ENCODE assay signal across 28 mouse cellular contexts in the genomic region with DNA sequence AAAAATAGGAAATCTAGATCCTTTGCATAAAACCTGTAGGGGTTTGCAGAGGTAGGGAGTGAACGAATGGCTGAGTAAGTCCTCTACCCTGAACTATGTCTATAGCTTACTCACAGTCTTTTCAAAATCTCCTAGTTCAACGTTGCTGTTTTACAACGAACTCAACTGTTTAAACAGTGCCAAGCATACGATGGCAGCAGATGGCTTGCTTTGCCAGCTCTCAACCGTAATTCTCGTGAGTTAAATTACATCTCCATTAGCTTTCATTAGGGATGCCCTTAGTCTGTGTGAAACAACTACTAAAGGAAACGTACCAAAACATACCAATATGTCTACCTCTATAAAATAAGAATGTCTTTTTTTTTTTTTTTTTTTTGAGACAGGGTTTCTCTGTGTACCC. TPM values are rescaled to one million over a fixed set of nuclear protein-coding genes. Genes with fewer than 3 reads are reported as not detected.
DNase-seq lines count a peak whose midpoint lies in the region; ATAC-seq and TF ChIP-seq lines count a peak whose summit lies in the region.
"Had no signal": no experiment of that assay in that cellular context is flagged by ENCODE, and none has a peak within 500 bp of the region (broad histone marks: within the 10 kb centered on the region; RNA-seq: fewer than 3 reads in every experiment).

No protein-coding gene starts in this region.

- H3K4me3 ChIP-seq in forebrain, embryonic 14.5 days (ENCODE audit: low read depth, low read length) = no peak overlapping the region
- no peak overlapping the region for H3K4me3 ChIP-seq in forebrain, embryonic 13.5 days
- no peak overlapping the region for H3K4me3 ChIP-seq in forebrain, postnatal 0 days (ENCODE audit: low read depth, low read length)
- no peak overlapping the region for H3K4me3 ChIP-seq in forebrain, embryonic 12.5 days (replicated peaks)
- no peak overlapping the region for H3K4me3 ChIP-seq in hindbrain, postnatal 0 days (ENCODE audit: low read length)
- H3K4me3 ChIP-seq in hindbrain, embryonic 10.5 days = no peak overlapping the region
- H3K4me3 ChIP-seq: embryonic facial prominence, embryonic 10.5 days; embryonic facial prominence, embryonic 13.5 days; erythroblast, embryonic 14.5 days; gastrocnemius, adult 2 months; heart, embryonic 10.5 days; heart, embryonic 13.5 days; hindbrain, embryonic 12.5 days had no signal

- ATAC-seq in forebrain, embryonic 14.5 days = no peak
- no peak for ATAC-seq in forebrain, embryonic 13.5 days
- ATAC-seq in forebrain, postnatal 0 days = no peak
- no peak for ATAC-seq in forebrain, embryonic 12.5 days (ENCODE audit: low FRiP score)
- no peak for ATAC-seq in hindbrain, postnatal 0 days
- ATAC-seq: activated CD4-positive, CD25-positive, alpha-beta regulatory T cell, adult 4 months; intestine, postnatal 0 days had no signal

- no peak for TF ChIP-seq CTCF in forebrain, postnatal 0 days (IDR thresholded peaks at IDR 0.05; ENCODE audit: low read depth)
- no peak for TF ChIP-seq CTCF in hindbrain, postnatal 0 days (IDR thresholded peaks at IDR 0.05; ENCODE audit: low read depth)

- no peaks in the 10 kb centered on the region for H3K9me3 ChIP-seq in forebrain, embryonic 14.5 days (replicated peaks; ENCODE audit: control insufficient read depth, low read length)
- no peaks in the 10 kb centered on the region for H3K9me3 ChIP-seq in forebrain, embryonic 13.5 days (replicated peaks)
- no peaks in the 10 kb centered on the region for H3K9me3 ChIP-seq in forebrain, postnatal 0 days (ENCODE audit: low read length)
- H3K9me3 ChIP-seq in forebrain, embryonic 12.5 days = no peaks in the 10 kb centered on the region
- no peaks in the 10 kb centered on the region for H3K9me3 ChIP-seq in hindbrain, postnatal 0 days (ENCODE audit: low read length)
- H3K9me3 ChIP-seq in hindbrain, embryonic 10.5 days = 0 out of 2 replicates have a peak, but pooled peaks cover 5% of the 10 kb centered on the region
- H3K9me3 ChIP-seq: embryonic facial prominence, embryonic 13.5 days; heart, embryonic 10.5 days; heart, embryonic 13.5 days; hindbrain, embryonic 12.5 days had no signal

- 0 out of 2 replicates have a peak overlapping the region, but pooled peaks have one; percentile 7 for H3K4me2 ChIP-seq in forebrain, embryonic 14.5 days (ENCODE audit: low read length)
- no peak overlapping the region for H3K4me2 ChIP-seq in forebrain, embryonic 13.5 days
- no peak overlapping the region for H3K4me2 ChIP-seq in forebrain, postnatal 0 days (ENCODE audit: low read depth)
- no peak overlapping the region for H3K4me2 ChIP-seq in forebrain, embryonic 12.5 days
- H3K4me2 ChIP-seq in hindbrain, postnatal 0 days (ENCODE audit: low read depth, low read length) = no peak overlapping the region
- H3K4me2 ChIP-seq: embryonic facial prominence, embryonic 13.5 days; heart, embryonic 13.5 days; hindbrain, embryonic 12.5 days had no signal

- peaks cover 10% of the 10 kb centered on the region; the same call in 1 of the 2 replicates for H3K4me1 ChIP-seq in forebrain, embryonic 14.5 days (ENCODE audit: control insufficient read depth, insufficient read depth, low read length)
- peaks cover 24% of the 10 kb centered on the region for H3K4me1 ChIP-seq in forebrain, embryonic 13.5 days
- H3K4me1 ChIP-seq in forebrain, postnatal 0 days (ENCODE audit: insufficient read depth) = no peaks in the 10 kb centered on the region
- H3K4me1 ChIP-seq in forebrain, embryonic 12.5 days = peaks cover 14% of the 10 kb centered on the region
- 0 out of 2 replicates have a peak, but pooled peaks cover 7% of the 10 kb centered on the region for H3K4me1 ChIP-seq in hindbrain, postnatal 0 days (ENCODE audit: insufficient read depth, low read length)
- H3K4me1 ChIP-seq in hindbrain, embryonic 10.5 days (replicated peaks) = peaks cover 15% of the 10 kb centered on the region

- WGBS in forebrain, embryonic 14.5 days = 41% methylated on average over 7 of the region's 7 CpGs
- 66% methylated on average over 7 of the region's 7 CpGs for WGBS in forebrain, embryonic 13.5 days
- 31% methylated on average over 7 of the region's 7 CpGs for WGBS in forebrain, postnatal 0 days
- WGBS in forebrain, embryonic 12.5 days = 78% methylated on average over 7 of the region's 7 CpGs
- WGBS in hindbrain, postnatal 0 days = 54% methylated on average over 7 of the region's 7 CpGs
- WGBS in hindbrain, embryonic 10.5 days = 93% methylated on average over 7 of the region's 7 CpGs

- H3K27me3 ChIP-seq in forebrain, embryonic 14.5 days (replicated peaks; ENCODE audit: control insufficient read depth, insufficient read depth, low read length) = no peaks in the 10 kb centered on the region
- H3K27me3 ChIP-seq in forebrain, embryonic 13.5 days = no peaks in the 10 kb centered on the region
- no peaks in the 10 kb centered on the region for H3K27me3 ChIP-seq in forebrain, postnatal 0 days (ENCODE audit: insufficient read depth, low read length)
- no peaks in the 10 kb centered on the region for H3K27me3 ChIP-seq in forebrain, embryonic 12.5 days
- H3K27me3 ChIP-seq in hindbrain, postnatal 0 days (ENCODE audit: insufficient read depth, low read length) = no peaks in the 10 kb centered on the region
- no peaks in the 10 kb centered on the region for H3K27me3 ChIP-seq in hindbrain, embryonic 10.5 days (ENCODE audit: insufficient read depth, poor library complexity, severe bottlenecking)
- H3K27me3 ChIP-seq: embryonic facial prominence, embryonic 13.5 days; heart, embryonic 13.5 days; hindbrain, embryonic 12.5 days had no signal

- H3K27ac ChIP-seq in forebrain, embryonic 14.5 days (ENCODE audit: low read depth, low read length) = peak overlapping the region; percentile 48; the same call in 1 of the 2 replicates
- H3K27ac ChIP-seq in forebrain, embryonic 13.5 days = no peak overlapping the region
- H3K27ac ChIP-seq in forebrain, postnatal 0 days (ENCODE audit: low read depth, low read length) = no peak overlapping the region
- no peak overlapping the region for H3K27ac ChIP-seq in forebrain, embryonic 12.5 days
- no peak overlapping the region for H3K27ac ChIP-seq in hindbrain, postnatal 0 days
- H3K27ac ChIP-seq in hindbrain, embryonic 10.5 days = no peak overlapping the region
- H3K27ac ChIP-seq: embryonic facial prominence, embryonic 10.5 days; embryonic facial prominence, embryonic 13.5 days; gastrocnemius, adult 2 months; heart, embryonic 10.5 days; heart, embryonic 13.5 days; hindbrain, embryonic 12.5 days had no signal

- peak overlapping the region; percentile 35; the same call in 1 of the 2 replicates for H3K9ac ChIP-seq in forebrain, embryonic 14.5 days (ENCODE audit: low read length)
- H3K9ac ChIP-seq in forebrain, embryonic 13.5 days = no peak overlapping the region
- H3K9ac ChIP-seq in forebrain, postnatal 0 days = no peak overlapping the region
- no peak overlapping the region for H3K9ac ChIP-seq in forebrain, embryonic 12.5 days
- H3K9ac ChIP-seq in hindbrain, postnatal 0 days (replicated peaks; ENCODE audit: low read length) = no peak overlapping the region
- H3K9ac ChIP-seq: embryonic facial prominence, embryonic 13.5 days; heart, embryonic 13.5 days; hindbrain, embryonic 12.5 days had no signal

- DNase-seq in forebrain, embryonic 14.5 days (ENCODE audit: low spot score) = peak; percentile 75
- peak; percentile 52 for DNase-seq in forebrain, postnatal 0 days
- peak; percentile 26 for DNase-seq in hindbrain, postnatal 0 days (ENCODE audit: low spot score)
- DNase-seq in hindbrain, embryonic 10.5 days (ENCODE audit: low spot score) = no peak
- DNase-seq in brain, adult 2 months (ENCODE audit: low read depth, low spot score) = peak; percentile 43
- no peak for DNase-seq in adipocyte (ENCODE audit: low spot score)
- DNase-seq: adrenal gland, postnatal 10 days; adrenal gland, postnatal 36 days; cerebellum, adult 11-12 months; cerebellum, adult 8-10 months; cerebellum, postnatal 36 days; embryo, embryonic 11 days; gastrocnemius, adult 2 months; gastrocnemius, postnatal 14 days; heart, adult 18-20 months; heart, postnatal 14 days; heart, postnatal 4 days; kidney, adult 2 months had no signal

- H3K36me3 ChIP-seq in forebrain, embryonic 14.5 days (ENCODE audit: control insufficient read depth, insufficient read depth, low read length) = peaks cover 29% of the 10 kb centered on the region
- peaks cover 33% of the 10 kb centered on the region for H3K36me3 ChIP-seq in forebrain, embryonic 13.5 days (ENCODE audit: poor library complexity, severe bottlenecking)
- H3K36me3 ChIP-seq in forebrain, postnatal 0 days (ENCODE audit: insufficient read depth) = peaks cover 25% of the 10 kb centered on the region
- H3K36me3 ChIP-seq in forebrain, embryonic 12.5 days (replicated peaks) = peaks cover 29% of the 10 kb centered on the region
- H3K36me3 ChIP-seq in hindbrain, postnatal 0 days (ENCODE audit: insufficient read depth, low read length) = peaks cover 19% of the 10 kb centered on the region
- H3K36me3 ChIP-seq in hindbrain, embryonic 10.5 days = peaks cover 40% of the 10 kb centered on the region

RNA-seq across cellular contexts. Expression of a gene that starts 3.4 kb away (rescaled TPM):
- 55.4 and 63.2 TPM in 2 replicates for polyA plus RNA-seq in forebrain, embryonic 14.5 days (2014; fragmentation: Nextera tagmentation; extraction: Ambion mirVana)
- polyA plus RNA-seq in forebrain, embryonic 13.5 days (2015; fragmentation: Nextera tagmentation; extraction: Ambion mirVana) = 56.1 and 62.2 TPM in 2 replicates
- total RNA-seq in forebrain, postnatal 0 days (2014; rRNA removed) = 80.1 and 94.5 TPM in 2 replicates
- polyA plus RNA-seq in forebrain, postnatal 0 days (2015; fragmentation: Nextera tagmentation; extraction: Ambion mirVana) = 35.1 and 43.7 TPM in 2 replicates
- polyA plus RNA-seq in forebrain, embryonic 12.5 days (2016; fragmentation: Nextera tagmentation; extraction: Ambion mirVana) = 57.3 and 58.4 TPM in 2 replicates
- total RNA-seq in hindbrain, postnatal 0 days (2014; rRNA removed) = 72.6 and 90.2 TPM in 2 replicates
- 41.3 and 42.3 TPM in 2 replicates for polyA plus RNA-seq in hindbrain, postnatal 0 days (2015; fragmentation: Nextera tagmentation; extraction: Ambion mirVana)
- 52.7 and 65.8 TPM in 2 replicates for polyA plus RNA-seq in hindbrain, embryonic 10.5 days (2016; fragmentation: Nextera tagmentation; extraction: Ambion mirVana)

Comparison
In these comparisons a context has a peak if more than half of its experiments do, and no peak if none do; other contexts are left out.
1. DNase-seq: peak in forebrain, embryonic 14.5 days (single experiment), forebrain, postnatal 0 days (single experiment), hindbrain, postnatal 0 days (single experiment) and brain, adult 2 months (single experiment); none in hindbrain, embryonic 10.5 days (single experiment) and adipocyte (single experiment).